Mouse (Mus musculus) ES-E14 (cell line): Measurements from ENCODE around the gene 1700016D06Rik. TPM values are rescaled to one million over a fixed set of nuclear protein-coding genes. Genes with fewer than 3 reads are reported as not detected.

Experiments used
- DNase-seq: peaks from one replicate; pipeline ENCODE4 v3.0.0-alpha.2; 2013; ENCODE audit warnings: low read depth, low spot score
- H3K27ac ChIP-seq: 2 replicates; pipeline ENCODE4 v1.5.1; 2012; ENCODE audit warnings: low read depth, mild to moderate bottlenecking, low read length, moderate library complexity, mixed read lengths; ENCODE audit not compliant: poor library complexity, insufficient read depth, severe bottlenecking
- H3K36me3 ChIP-seq: 2 replicates; pipeline ENCODE4 v1.6.1; 2012; ENCODE audit warnings: mild to moderate bottlenecking, low read length, moderate library complexity, mixed read lengths; ENCODE audit not compliant: control insufficient read depth, poor library complexity, insufficient read depth, severe bottlenecking
- H3K4me1 ChIP-seq, 2 experiments: fragments of 150-350 bp in 1 of 2; sonication (generic) in 1 of 2; 2 replicates each; pipeline ENCODE4 v1.6.1; 2012; ENCODE audit warnings: low read length in 2 of 2, mild to moderate bottlenecking in 1 of 2, mixed read lengths in 1 of 2; ENCODE audit not compliant: control insufficient read depth in 2 of 2, insufficient read depth in 2 of 2, poor library complexity in 1 of 2
- H3K4me3 ChIP-seq, 2 experiments: fragments of 150-350 bp in 1 of 2; sonication (generic) in 1 of 2; 2 replicates each; pipeline ENCODE4 v1.5.1; 2012; ENCODE audit warnings: low read length in 2 of 2, low read depth in 1 of 2, mild to moderate bottlenecking in 1 of 2, mixed read lengths in 1 of 2; ENCODE audit not compliant: insufficient read depth in 1 of 2, poor library complexity in 1 of 2, severe bottlenecking in 1 of 2
- H3K9ac ChIP-seq: 2 replicates; pipeline ENCODE4 v1.6.1; 2012; ENCODE audit warnings: low read depth, mild to moderate bottlenecking, low read length, mixed read lengths; ENCODE audit not compliant: poor library complexity, insufficient read depth, severe bottlenecking
- H3K9me3 ChIP-seq: fragments of 150-350 bp; sonication (generic); 2 replicates; pipeline ENCODE4 v1.6.1; 2012; ENCODE audit warnings: low read depth, mild to moderate bottlenecking, low read length; ENCODE audit not compliant: control insufficient read depth, insufficient read depth
- CHD2 ChIP-seq: IDR thresholded peaks from 2 replicates; pipeline ENCODE4 v1.6.1; 2014; ENCODE audit warnings: mild to moderate bottlenecking, low read depth, low read length, inconsistent platforms
- HCFC1 ChIP-seq: IDR thresholded peaks from 2 replicates; pipeline ENCODE4 v1.6.1; 2012; ENCODE audit warnings: low read length, inconsistent platforms, borderline replicate concordance; ENCODE audit not compliant: insufficient read depth
- MAFK ChIP-seq: IDR thresholded peaks from 2 replicates; pipeline ENCODE4 v1.6.1; 2014; ENCODE audit warnings: mild to moderate bottlenecking, low read depth, low read length, inconsistent platforms; ENCODE audit not compliant: insufficient read depth
- ZC3H11A ChIP-seq: IDR thresholded peaks from 2 replicates; pipeline ENCODE4 v1.6.1; 2012; ENCODE audit warnings: low read depth, mild to moderate bottlenecking, inconsistent platforms, low read length, borderline replicate concordance
- ZNF384 ChIP-seq: IDR thresholded peaks from 2 replicates; pipeline ENCODE4 v1.6.1; 2012; ENCODE audit warnings: low read depth, low read length, inconsistent platforms
- in situ Hi-C, 2 experiments: fragments of 600-800 bp; cut with MboI; formaldehyde crosslinking; loops; one replicate each; pipeline ENCODE4 v1.15.1; 2025; ENCODE audit warnings: low sequenced_read_pairs in 2 of 2, inconsistent platforms in 1 of 2; ENCODE audit not compliant: unreplicated experiment in 2 of 2
- total RNA-seq: library from RNA; depleted of rRNA; stranded (reverse); fragments of 300-350 nt; gene quantifications from 2 replicates; pipeline ENCODE4 v1.2.3, GENCODE M21; 2012

Gene 1700016D06Rik
- total RNA-seq, 1 experiment: 2.1 TPM

DNA sequence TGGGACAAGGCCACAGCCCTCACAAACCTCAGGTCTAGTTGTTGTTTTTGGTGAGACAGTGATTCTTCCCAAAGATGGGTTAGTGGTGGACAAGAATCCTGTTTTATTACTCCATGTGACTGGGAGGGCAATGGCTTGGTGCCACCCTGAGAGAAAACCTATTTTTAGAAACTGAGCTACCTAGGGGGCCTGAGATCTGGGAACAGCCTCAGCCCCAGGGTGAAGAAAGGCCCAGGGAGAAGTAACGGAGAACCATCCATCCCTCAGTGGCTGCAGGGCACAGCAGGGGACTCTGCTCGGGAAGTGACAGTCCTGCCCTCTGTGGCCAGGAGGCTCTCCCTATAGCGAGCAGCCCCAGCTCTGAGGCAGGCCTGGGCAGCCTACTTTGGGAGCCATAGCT is 6.8 kb upstream of the 1700016D06Rik start:
- no peak for TF ChIP-seq ZNF384
- no peak overlapping the region for H3K27ac ChIP-seq
- H3K4me1 ChIP-seq: peaks cover 2 to 3% of the 10 kb centered on the region in 2 experiments; a peak in 3 of 4 replicates
- H3K9me3 ChIP-seq: no peaks in the 10 kb centered on the region
- no peak overlapping the region for H3K4me3 ChIP-seq
- no peak overlapping the region for H3K9ac ChIP-seq
- in situ Hi-C loops: loop anchor here in 1 of 2 experiments (10.0 kb wide), 2 partner anchors 153 to 273 kb away; partner anchors contain the start of genes Cars2 and Ing1
- DNase-seq: no peak
- H3K36me3 ChIP-seq: no peaks in the 10 kb centered on the region

DNA sequence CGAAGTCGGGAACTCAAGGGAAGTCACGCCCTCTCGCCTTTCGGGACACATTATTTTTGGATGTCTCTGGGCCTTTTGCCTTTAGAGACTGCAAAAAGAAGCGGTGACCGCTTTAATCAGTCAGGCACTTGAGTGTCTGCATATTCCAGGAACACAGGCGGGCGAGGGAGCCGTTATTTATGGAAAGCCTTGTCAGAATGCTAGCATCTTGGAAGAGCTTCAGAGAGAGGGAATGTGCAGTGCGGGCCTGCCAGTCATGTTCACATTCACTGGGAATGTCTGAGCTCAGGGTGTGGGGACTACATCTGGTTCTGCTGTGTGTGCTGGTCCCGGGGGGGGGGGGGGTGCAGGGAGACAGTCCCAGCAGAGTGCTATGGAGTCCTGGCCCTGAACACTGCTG is 5.0 kb upstream of the 1700016D06Rik start:
- no peak for TF ChIP-seq ZNF384
- no peak for TF ChIP-seq CHD2
- no peak for TF ChIP-seq MAFK
- TF ChIP-seq ZC3H11A: no peak
- no peak for TF ChIP-seq HCFC1
- Histone ChIP-seq H3K9ac (no peak overlapping the region), H3K4me1 (peaks cover 2 to 8% of the 10 kb centered on the region in 2 experiments; a peak in 3 of 4 replicates), H3K27ac (no peak overlapping the region), H3K4me3 (no peak overlapping the region), H3K36me3 (no peaks in the 10 kb centered on the region), H3K9me3 (no peaks in the 10 kb centered on the region)
- no peak for DNase-seq
- in situ Hi-C loops: loop anchor here in 1 of 2 experiments (10.0 kb wide), 2 partner anchors 151 to 271 kb away; partner anchors contain the start of genes Cars2 and Ing1

DNA sequence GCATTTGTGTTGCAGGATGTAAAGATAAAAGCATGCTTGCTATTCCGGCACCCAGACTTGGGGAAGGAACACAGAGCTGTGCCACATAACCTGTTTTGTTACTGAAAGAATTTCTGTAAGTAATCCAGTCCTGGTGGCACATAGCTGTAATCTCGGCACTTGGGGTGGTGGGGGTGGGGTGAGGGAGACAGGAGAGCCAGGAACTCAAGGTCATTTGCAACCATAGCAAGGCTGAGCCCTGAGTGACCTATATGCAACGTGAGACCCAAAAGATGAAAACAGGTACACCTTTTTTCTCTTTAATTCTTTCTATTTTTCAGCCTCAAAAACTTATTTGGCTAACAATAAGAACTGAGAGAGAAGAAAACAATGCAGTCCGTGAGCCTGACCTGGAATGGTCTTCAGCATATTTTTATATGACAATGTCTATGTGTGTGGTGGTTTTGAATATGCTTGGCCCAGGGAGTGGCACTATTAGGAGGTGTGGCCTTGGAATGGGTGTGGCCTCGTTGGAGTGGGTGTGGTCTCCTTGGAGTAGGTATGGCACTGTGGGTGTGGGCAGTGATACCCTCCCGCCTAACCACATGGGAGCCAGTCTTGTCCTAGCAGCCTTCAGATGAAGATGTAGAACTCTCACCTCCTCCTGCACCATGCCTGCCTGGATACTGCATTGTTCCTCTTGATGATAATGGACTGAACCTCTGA is 4.0 kb upstream of the 1700016D06Rik start:
- in situ Hi-C loops: loop anchor here in 1 of 2 experiments (10.0 kb wide), 2 partner anchors 150 to 270 kb away; partner anchors contain the start of genes Cars2 and Ing1
- Histone ChIP-seq H3K4me1 (peaks cover 2 to 11% of the 10 kb centered on the region in 2 experiments; a peak in 3 of 4 replicates), H3K27ac (no peak overlapping the region), H3K9me3 (no peaks in the 10 kb centered on the region), H3K4me3 (no peak overlapping the region), H3K9ac (no peak overlapping the region), H3K36me3 (no peaks in the 10 kb centered on the region)
- TF ChIP-seq ZC3H11A (no peak), CHD2 (no peak), MAFK (no peak), ZNF384 (no peak), HCFC1 (no peak)
- DNase-seq: no peak

DNA sequence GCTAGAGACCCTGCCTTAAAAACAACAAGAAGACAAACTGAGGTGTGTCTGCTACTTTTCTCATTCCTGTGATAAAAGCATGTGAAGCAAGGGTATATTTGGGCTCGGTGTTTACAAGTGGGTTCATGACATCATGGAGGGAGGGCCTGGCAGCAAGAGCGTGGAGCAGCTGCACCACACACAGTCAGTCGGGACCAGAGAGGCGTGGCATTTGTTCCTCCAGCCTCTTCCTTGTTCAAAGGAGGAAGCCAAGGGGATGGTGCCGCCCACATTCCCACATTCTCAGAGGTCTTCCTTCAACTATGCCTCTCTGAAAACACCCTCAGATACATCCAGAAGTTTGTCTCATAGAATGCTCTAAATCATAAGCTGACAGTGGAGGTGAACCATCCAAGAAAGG is 2.9 kb upstream of the 1700016D06Rik start:
- H3K36me3 ChIP-seq: no peaks in the 10 kb centered on the region
- H3K27ac ChIP-seq: no peak overlapping the region
- TF ChIP-seq CHD2 (no peak), HCFC1 (no peak), ZC3H11A (no peak), MAFK (no peak), ZNF384 (no peak)
- peaks cover 2 to 11% of the 10 kb centered on the region in 2 experiments; a peak in 3 of 4 replicates for H3K4me1 ChIP-seq
- H3K9me3 ChIP-seq: no peaks in the 10 kb centered on the region
- no peak for DNase-seq
- no peak overlapping the region for H3K4me3 ChIP-seq
- in situ Hi-C loops: loop anchor here in 1 of 2 experiments (10.0 kb wide), 2 partner anchors 149 to 269 kb away; partner anchors contain the start of genes Cars2 and Ing1
- no peak overlapping the region for H3K9ac ChIP-seq

DNA sequence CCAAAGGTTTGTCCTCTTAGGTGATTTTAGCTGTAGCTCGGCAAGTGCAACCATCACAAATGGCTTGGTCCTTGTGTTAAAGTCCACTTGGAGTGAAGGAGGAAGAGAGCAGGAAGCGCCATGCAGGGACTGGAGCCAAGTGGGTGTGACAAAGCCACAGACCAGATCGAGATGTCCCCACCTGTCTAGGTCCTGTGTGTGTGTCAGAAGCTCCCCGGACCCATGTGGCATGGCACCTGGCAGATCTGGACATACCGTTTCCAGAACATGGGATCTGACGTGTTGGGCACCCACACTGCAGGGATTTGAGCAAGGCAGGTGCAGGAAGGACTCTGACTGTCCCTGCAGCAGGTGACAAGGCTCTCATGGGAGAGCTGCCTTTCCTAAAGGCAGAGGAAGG is 565 bp upstream of the 1700016D06Rik start:
- Histone ChIP-seq H3K4me1 (peaks cover 0 to 11% of the 10 kb centered on the region in 2 experiments; a peak in 3 of 4 replicates), H3K27ac (no peak overlapping the region), H3K36me3 (no peaks in the 10 kb centered on the region), H3K9ac (no peak overlapping the region), H3K4me3 (no peak overlapping the region), H3K9me3 (no peaks in the 10 kb centered on the region)
- in situ Hi-C loops: loop anchor here in 1 of 2 experiments (10.0 kb wide), 2 partner anchors 147 to 267 kb away; partner anchors contain the start of genes Cars2 and Ing1
- DNase-seq: no peak
- TF ChIP-seq ZNF384 (no peak), MAFK (no peak), HCFC1 (no peak), ZC3H11A (no peak), CHD2 (no peak)
